Mouse (Mus musculus): Measurements from ENCODE around the gene Vmn1r172. TPM values are rescaled to one million over a fixed set of nuclear protein-coding genes. Genes with fewer than 3 reads are reported as not detected.

Vmn1r172 gene
- polyA plus RNA-seq (2012; rRNA removed; ENCODE audit: low replicate concordance) = not detected in 2 replicates

GRCm38 (mm10) chr7:23658016-23658415 is at the start of gene Vmn1r172:
Gene Vmn1r172, plus strand, starts transcription at chr7:23658316.

GRCm38 (mm10) chr7:23630422-23630821 is 27.7 kb upstream of the Vmn1r172 start, which contains the start of gene Vmn1r171:
Gene Vmn1r171, plus strand, starts transcription at chr7:23630722.

GRCm38 (mm10) chr7:23700403-23700802 is 42.3 kb downstream of the Vmn1r172 start, which contains the start of gene Vmn1r173:
Gene Vmn1r173, plus strand, starts transcription at chr7:23700703.

Other genes starting within 250 kb of the Vmn1r172 start
- gene Vmn1r167, start 151.1 kb upstream of the Vmn1r172 start, polyA plus RNA-seq (2012; rRNA removed; ENCODE audit: low replicate concordance) = not detected in 2 replicates
- not detected in 2 replicates for gene Vmn1r168, start 118.6 kb upstream of the Vmn1r172 start, polyA plus RNA-seq (2012; rRNA removed; ENCODE audit: low replicate concordance)
- gene Vmn1r169, start 82.8 kb upstream of the Vmn1r172 start, polyA plus RNA-seq (2012; rRNA removed; ENCODE audit: low replicate concordance) = not detected in 2 replicates
- gene Vmn1r170, start 52.1 kb upstream of the Vmn1r172 start, polyA plus RNA-seq (2012; rRNA removed; ENCODE audit: low replicate concordance) = not detected in 2 replicates
- gene Vmn1r171, start 27.6 kb upstream of the Vmn1r172 start, polyA plus RNA-seq (2012; rRNA removed; ENCODE audit: low replicate concordance) = not detected in 2 replicates
- gene Vmn1r173, start 42.4 kb downstream of the Vmn1r172 start, polyA plus RNA-seq (2012; rRNA removed; ENCODE audit: low replicate concordance) = not detected in 2 replicates
- not detected in 2 replicates for gene Vmn1r174, start 94.0 kb downstream of the Vmn1r172 start, polyA plus RNA-seq (2012; rRNA removed; ENCODE audit: low replicate concordance)
- not detected in 2 replicates for gene Vmn1r175, start 152.3 kb downstream of the Vmn1r172 start, polyA plus RNA-seq (2012; rRNA removed; ENCODE audit: low replicate concordance)
- gene Vmn1r176, start 179.1 kb downstream of the Vmn1r172 start, polyA plus RNA-seq (2012; rRNA removed; ENCODE audit: low replicate concordance) = not detected in 2 replicates
- gene Vmn1r177, start 208.1 kb downstream of the Vmn1r172 start, polyA plus RNA-seq (2012; rRNA removed; ENCODE audit: low replicate concordance) = not detected in 2 replicates
- gene Vmn1r178, start 233.7 kb downstream of the Vmn1r172 start, polyA plus RNA-seq (2012; rRNA removed; ENCODE audit: low replicate concordance) = not detected in 2 replicates

Measured in subcutaneous adipose tissue, adult 2 months (tissue).